34 mouse cellular contexts compared by ENCODE assay signal in genomic region chr6:115231836-115232235, GRCm38 (mm10). TPM values are rescaled to one million over a fixed set of nuclear protein-coding genes. Genes with fewer than 3 reads are reported as not detected.
DNase-seq lines count a peak whose midpoint lies in the region; ATAC-seq lines count a peak whose summit lies in the region.
"Had no signal": no experiment of that assay in that cellular context is flagged by ENCODE, and none has a peak within 500 bp of the region (broad histone marks: within the 10 kb centered on the region; RNA-seq: fewer than 3 reads in every experiment).

No protein-coding gene starts in this region.

- no peaks in the 10 kb centered on the region for H3K9me3 ChIP-seq in heart, embryonic 15.5 days (replicated peaks)
- no peaks in the 10 kb centered on the region for H3K9me3 ChIP-seq in heart, embryonic 12.5 days (replicated peaks)
- no peaks in the 10 kb centered on the region for H3K9me3 ChIP-seq in intestine, embryonic 15.5 days
- H3K9me3 ChIP-seq: embryonic facial prominence, embryonic 10.5 days; forebrain, embryonic 10.5 days; G1E; neural tube, embryonic 15.5 days had no signal

- WGBS in heart, embryonic 15.5 days: 60% methylated on average over 4 of the region's 4 CpGs
- 74% methylated on average over 4 of the region's 4 CpGs for WGBS in heart, embryonic 12.5 days
- WGBS in intestine, embryonic 15.5 days: 74% methylated on average over 4 of the region's 4 CpGs

- no peak overlapping the region for H3K4me3 ChIP-seq in heart, embryonic 15.5 days
- no peak overlapping the region for H3K4me3 ChIP-seq in heart, embryonic 12.5 days
- no peak overlapping the region for H3K4me3 ChIP-seq in brown adipose tissue, adult 24 weeks (ENCODE audit: insufficient read depth, low read depth, low read length)
- no peak overlapping the region for H3K4me3 ChIP-seq in intestine, embryonic 15.5 days (replicated peaks)
- H3K4me3 ChIP-seq: embryonic facial prominence, embryonic 10.5 days; forebrain, embryonic 10.5 days; neural tube, embryonic 15.5 days had no signal

- H3K4me1 ChIP-seq in heart, embryonic 15.5 days (replicated peaks): no peaks in the 10 kb centered on the region
- no peaks in the 10 kb centered on the region for H3K4me1 ChIP-seq in heart, embryonic 12.5 days (replicated peaks)
- H3K4me1 ChIP-seq in brown adipose tissue, adult 24 weeks (ENCODE audit: control insufficient read depth, insufficient read depth, insufficient read length, low read length): peaks cover 17% of the 10 kb centered on the region
- no peaks in the 10 kb centered on the region for H3K4me1 ChIP-seq in intestine, embryonic 15.5 days (replicated peaks)
- H3K4me1 ChIP-seq: embryonic facial prominence, embryonic 10.5 days; forebrain, embryonic 10.5 days had no signal

- H3K36me3 ChIP-seq in heart, embryonic 15.5 days: no peaks in the 10 kb centered on the region
- no peaks in the 10 kb centered on the region for H3K36me3 ChIP-seq in heart, embryonic 12.5 days
- no peaks in the 10 kb centered on the region for H3K36me3 ChIP-seq in intestine, embryonic 15.5 days
- H3K36me3 ChIP-seq: embryonic facial prominence, embryonic 10.5 days; forebrain, embryonic 10.5 days; G1E; neural tube, embryonic 15.5 days had no signal

- no peak overlapping the region for H3K9ac ChIP-seq in heart, embryonic 15.5 days
- no peak overlapping the region for H3K9ac ChIP-seq in heart, embryonic 12.5 days
- H3K9ac ChIP-seq in intestine, embryonic 15.5 days: no peak overlapping the region
- H3K9ac ChIP-seq: forebrain, postnatal 0 days; hindbrain, embryonic 14.5 days; liver, postnatal 0 days; neural tube, embryonic 15.5 days had no signal

- DNase-seq in cerebellum, adult 9-10 months: peak; percentile 55
- no peak for DNase-seq in cerebellum, postnatal 36 days
- DNase-seq in 3134 (ENCODE audit: extremely low read depth, insufficient read length, low spot score): peak; percentile 62
- no peak for DNase-seq in thymus, postnatal 0 days (ENCODE audit: low spot score)
- DNase-seq: adrenal gland, adult 8-10 months; cerebellum, adult 8-10 months; forebrain, postnatal 0 days; gastrocnemius, postnatal 36 days; kidney, adult 2 months; liver, postnatal 0 days; lung, postnatal 10 days; right cerebral cortex, adult 18-20 months; right cerebral cortex, postnatal 4 days; thymus, postnatal 14 days had no signal

- no peak overlapping the region for H3K4me2 ChIP-seq in heart, embryonic 15.5 days
- H3K4me2 ChIP-seq in heart, embryonic 12.5 days: no peak overlapping the region
- H3K4me2 ChIP-seq in intestine, embryonic 15.5 days (replicated peaks): no peak overlapping the region
- H3K4me2 ChIP-seq: hindbrain, embryonic 14.5 days; midbrain, embryonic 11.5 days; neural tube, embryonic 15.5 days had no signal

- H3K27ac ChIP-seq in heart, embryonic 15.5 days: peak overlapping the region; percentile 39; the same call in 1 of the 2 replicates
- H3K27ac ChIP-seq in heart, embryonic 12.5 days (ENCODE audit: poor library complexity, severe bottlenecking): no peak overlapping the region
- peak overlapping the region; percentile 92 for H3K27ac ChIP-seq in brown adipose tissue, adult 24 weeks (replicated peaks; ENCODE audit: low read depth, low read length)
- H3K27ac ChIP-seq in intestine, embryonic 15.5 days: no peak overlapping the region
- H3K27ac ChIP-seq: embryonic facial prominence, embryonic 10.5 days; forebrain, embryonic 10.5 days; hindbrain, embryonic 14.5 days; kidney, postnatal 0 days; neural tube, embryonic 15.5 days had no signal

- peaks cover 54% of the 10 kb centered on the region for H3K27me3 ChIP-seq in heart, embryonic 15.5 days
- H3K27me3 ChIP-seq in heart, embryonic 12.5 days (replicated peaks): peaks cover 75% of the 10 kb centered on the region
- H3K27me3 ChIP-seq in intestine, embryonic 15.5 days (replicated peaks): no peaks in the 10 kb centered on the region
- H3K27me3 ChIP-seq: CH12.LX; neural tube, embryonic 15.5 days had no signal

- ATAC-seq in heart, embryonic 15.5 days (replicated peaks; ENCODE audit: insufficient number of reproducible peaks, insufficient read depth, low FRiP score, low read depth): no peak
- no peak for ATAC-seq in heart, embryonic 12.5 days (ENCODE audit: insufficient number of reproducible peaks, low FRiP score)
- ATAC-seq in intestine, embryonic 15.5 days: no peak
- ATAC-seq: forebrain, postnatal 0 days; inflammation-experienced regulatory T-cells, adult 6 months; liver, postnatal 0 days had no signal

RNA-seq across cellular contexts. Expression of gene Gm17482, which starts 4.7 kb away (rescaled TPM):
- polyA plus RNA-seq in heart, embryonic 15.5 days (2015; fragmentation: Nextera tagmentation; extraction: Ambion mirVana): not detected in 2 replicates
- polyA plus RNA-seq in heart, embryonic 12.5 days (2016; fragmentation: Nextera tagmentation; extraction: Ambion mirVana): not detected in 2 replicates
- polyA plus RNA-seq in brown adipose tissue, adult 24 weeks (2012; ENCODE audit: insufficient read depth, insufficient read length, missing spikeins): not detected in 2 replicates
- not detected in 2 replicates for polyA plus RNA-seq in thymus, postnatal 0 days (2015; fragmentation: Nextera tagmentation; extraction: Ambion mirVana)
- not detected in 2 replicates for polyA plus RNA-seq in intestine, embryonic 15.5 days (2015; fragmentation: Nextera tagmentation; extraction: Ambion mirVana)
- polyA plus RNA-seq: cortical plate, adult 2 months; embryonic facial prominence, embryonic 10.5 days; forebrain, embryonic 10.5 days; forebrain, postnatal 0 days; G1E; heart, embryonic 14.5 days; hindbrain, embryonic 14.5 days; inflammation-experienced regulatory T-cells, adult 6 months; kidney, adult 2 months; kidney, postnatal 0 days; large intestine, adult 2 months; limb, embryonic 11.5 days; liver, adult 2 months; liver, postnatal 0 days; midbrain, embryonic 11.5 days; midbrain, postnatal 0 days; neural tube, embryonic 15.5 days; testis, adult 2 months had no signal

RNA-seq across cellular contexts. Expression of gene Timp4, which starts 20.2 kb away (rescaled TPM):
- 0.48 and 0.90 TPM in 2 replicates for polyA plus RNA-seq in heart, embryonic 15.5 days (2015; fragmentation: Nextera tagmentation; extraction: Ambion mirVana)
- polyA plus RNA-seq in heart, embryonic 12.5 days (2016; fragmentation: Nextera tagmentation; extraction: Ambion mirVana): 0.18 TPM in 1 of 2 replicates, not detected in the other
- polyA plus RNA-seq in brown adipose tissue, adult 24 weeks (2012; ENCODE audit: insufficient read depth, insufficient read length, missing spikeins): 11.1 and 36.6 TPM in 2 replicates
- polyA plus RNA-seq in thymus, postnatal 0 days (2015; fragmentation: Nextera tagmentation; extraction: Ambion mirVana): 0.78 and 0.86 TPM in 2 replicates
- polyA plus RNA-seq in intestine, embryonic 15.5 days (2015; fragmentation: Nextera tagmentation; extraction: Ambion mirVana): 0.44 and 0.45 TPM in 2 replicates
- polyA plus RNA-seq: G1E; liver, adult 2 months; liver, postnatal 0 days had no signal

Comparison
In these comparisons a context has a peak if more than half of its experiments do, and no peak if none do; other contexts are left out.
1. DNase-seq: peak in cerebellum, adult 9-10 months (single experiment) and 3134 (single experiment); none in cerebellum, postnatal 36 days (0 of 2) and thymus, postnatal 0 days (single experiment).
2. H3K27ac ChIP-seq: peak in heart, embryonic 15.5 days (single experiment) and brown adipose tissue, adult 24 weeks (single experiment); none in heart, embryonic 12.5 days (single experiment) and intestine, embryonic 15.5 days (single experiment).